Mouse (Mus musculus): Measurements from ENCODE around the gene Acot1.
"Not testable (repeated sequence)": the region's sequence is repeated elsewhere in the genome, so short reads cannot be mapped to it uniquely, and the experiment has no call there.

Acot1 gene

DNA sequence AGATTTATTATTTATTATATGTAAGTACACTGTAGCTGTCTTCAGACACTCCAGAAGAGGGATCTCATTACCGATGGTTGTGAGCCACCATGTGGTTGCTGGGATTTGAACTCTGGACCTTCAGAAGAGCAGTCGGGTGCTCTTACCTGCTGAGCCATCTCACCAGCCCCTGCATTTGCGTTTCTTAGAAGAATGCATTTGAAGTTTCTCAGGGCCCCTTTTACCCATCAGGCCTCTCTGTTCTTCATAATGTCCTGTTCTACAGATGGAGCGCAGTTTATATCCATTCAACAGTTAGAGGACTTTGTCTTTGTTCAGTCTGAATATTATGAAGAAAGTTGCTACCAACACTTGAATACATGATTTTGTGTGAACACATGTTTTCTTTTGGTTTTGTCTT is 13.0 kb downstream of the Acot1 start:
- DNase-seq (ENCODE audit: low spot score): not testable (repeated sequence)

DNA sequence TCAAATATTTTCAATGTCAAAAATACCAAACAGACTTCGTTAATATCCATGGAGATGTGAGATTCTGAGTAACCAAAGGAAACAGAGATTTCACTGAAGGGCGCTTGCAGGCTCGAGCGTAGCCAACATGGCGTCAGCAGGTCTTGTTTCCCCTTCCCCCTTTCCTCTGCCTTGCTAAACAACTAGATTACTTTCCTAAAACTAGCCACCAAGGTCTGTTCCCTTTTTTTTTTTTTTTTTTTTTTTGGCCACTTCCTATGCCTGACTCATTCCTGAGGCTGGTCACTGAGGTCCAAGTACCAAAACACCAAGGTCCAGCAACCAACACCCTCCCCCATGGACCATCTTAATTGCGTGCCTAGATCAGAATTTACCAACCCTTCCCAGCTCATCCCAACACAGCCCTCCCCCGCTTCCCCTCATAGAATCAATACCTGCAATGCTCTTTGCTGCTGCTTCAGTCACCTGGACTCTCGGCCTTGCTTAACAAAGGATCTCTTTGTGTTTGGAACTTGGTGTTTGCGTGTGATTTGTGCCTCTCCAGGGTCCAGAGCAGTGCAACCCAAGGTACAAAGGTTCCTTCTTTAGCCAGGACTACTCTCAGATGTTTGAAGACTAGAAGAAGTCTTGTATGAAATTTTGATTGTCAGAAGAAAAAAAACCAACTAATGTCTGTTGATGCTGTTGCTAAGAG is 13.9 kb downstream of the Acot1 start:
- no peak for DNase-seq (ENCODE audit: low spot score)

DNA sequence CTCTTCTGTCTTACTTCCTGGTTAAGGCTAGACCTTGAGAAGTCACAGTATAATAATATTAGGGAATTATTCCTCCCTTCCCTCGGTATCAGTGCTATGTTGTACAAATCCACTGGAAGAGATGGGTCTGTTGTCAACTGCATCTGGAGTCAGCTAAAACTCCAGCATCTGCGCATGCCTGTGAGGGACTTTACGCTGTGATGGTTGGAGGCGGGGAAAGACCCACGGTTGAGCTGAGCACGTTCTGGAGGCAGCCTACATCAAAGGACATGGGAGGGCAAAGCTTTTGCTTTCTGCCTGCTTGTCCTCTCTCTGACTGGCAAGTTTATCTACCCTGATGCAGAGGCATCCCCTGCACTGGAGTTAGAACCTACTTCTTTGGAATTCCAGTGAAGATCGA is 16.6 kb downstream of the Acot1 start:
- no peak for DNase-seq (ENCODE audit: low spot score)

DNA sequence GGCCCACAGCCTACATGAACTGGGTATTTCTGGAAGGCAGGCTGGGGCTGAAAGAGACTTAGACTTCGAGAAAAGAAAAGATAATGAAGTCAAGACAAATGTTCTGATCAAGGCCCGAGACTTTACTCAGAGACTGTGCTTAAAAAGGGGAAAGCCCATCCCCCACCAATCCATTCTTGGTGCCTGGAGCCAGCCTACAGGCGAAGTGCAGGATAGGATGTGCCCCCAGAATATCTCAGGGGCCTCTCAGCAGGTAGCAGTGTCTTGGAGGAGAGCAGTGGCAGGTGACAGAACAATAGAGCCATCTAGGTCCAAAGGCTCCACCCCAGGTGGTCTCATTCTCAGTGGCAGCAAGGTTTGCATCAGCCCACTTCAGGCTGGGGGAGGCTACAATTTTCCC is 19.0 kb downstream of the Acot1 start:
- not testable (repeated sequence) for DNase-seq (ENCODE audit: low spot score)

DNA sequence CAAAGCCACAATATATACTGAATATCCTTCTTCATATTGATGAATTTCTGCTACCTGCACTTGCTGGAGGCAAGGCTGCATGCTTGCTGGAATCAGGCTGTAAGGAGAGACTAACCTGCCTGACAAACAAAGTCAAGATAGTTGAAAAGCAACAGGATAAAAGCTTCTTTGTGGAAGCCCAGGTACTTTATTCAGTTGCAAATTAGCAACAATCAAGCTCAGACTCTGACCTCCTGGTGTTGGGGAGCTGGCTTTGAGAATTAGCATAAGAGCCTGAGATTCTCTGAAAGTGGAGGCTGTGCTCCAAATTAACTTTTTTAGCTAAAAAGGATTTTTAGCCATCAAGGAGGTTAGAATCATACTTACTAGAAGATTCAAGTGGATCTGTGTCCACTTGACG is 19.8 kb downstream of the Acot1 start:
- DNase-seq (ENCODE audit: low spot score): not testable (repeated sequence)

DNA sequence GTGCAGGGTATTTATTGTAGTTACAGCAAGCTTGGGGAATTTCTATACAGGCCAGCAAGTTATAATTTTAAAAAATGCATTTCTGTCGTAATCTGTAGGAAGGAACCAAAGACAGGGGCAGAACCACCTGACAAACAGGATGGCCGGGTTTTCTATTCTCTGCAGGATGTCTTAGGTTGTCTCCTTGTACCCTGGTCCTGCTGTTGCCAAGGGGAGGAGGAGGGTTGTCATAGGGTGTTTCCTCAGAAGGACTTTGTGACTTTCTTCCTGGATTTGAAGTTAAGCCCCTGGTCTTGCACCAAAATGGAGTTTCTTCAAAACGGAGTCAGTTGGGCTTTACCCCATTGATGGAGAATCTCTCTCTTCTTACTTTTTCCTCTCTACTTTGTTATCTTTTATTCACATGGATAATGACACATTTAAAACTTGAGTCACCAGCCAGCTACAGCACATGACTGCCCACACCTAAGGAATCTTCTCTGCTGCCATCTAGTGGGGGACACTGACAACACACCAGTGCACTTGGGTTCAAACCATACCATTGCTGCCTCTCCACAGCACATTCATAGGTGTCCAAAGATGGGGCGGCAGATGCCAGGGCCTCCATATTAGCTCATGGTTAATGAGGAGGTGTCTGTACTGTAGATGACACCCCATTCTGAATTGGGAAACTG is 21.5 kb downstream of the Acot1 start:
- peak; percentile 80 for DNase-seq (ENCODE audit: low spot score)

DNA sequence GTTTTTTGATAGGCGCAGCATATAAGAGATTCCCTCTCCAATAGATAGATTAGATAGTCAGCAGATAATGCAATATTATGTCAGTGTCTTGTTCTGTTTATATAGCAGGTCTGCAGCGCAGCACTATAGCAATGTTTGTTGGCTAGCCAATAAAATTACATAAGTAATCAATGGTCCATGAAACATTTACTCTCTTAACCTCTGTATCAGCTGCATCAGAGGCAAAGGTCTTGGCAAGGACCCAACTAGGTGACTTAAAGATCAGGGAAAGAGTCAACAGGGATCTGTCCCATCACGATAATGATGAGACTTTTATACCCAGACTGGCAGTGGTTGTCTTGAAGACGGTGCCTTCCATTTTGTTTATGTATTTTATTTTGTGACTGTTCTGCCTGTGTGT is 23.6 kb downstream of the Acot1 start:
- no peak for DNase-seq (ENCODE audit: low spot score)

DNA sequence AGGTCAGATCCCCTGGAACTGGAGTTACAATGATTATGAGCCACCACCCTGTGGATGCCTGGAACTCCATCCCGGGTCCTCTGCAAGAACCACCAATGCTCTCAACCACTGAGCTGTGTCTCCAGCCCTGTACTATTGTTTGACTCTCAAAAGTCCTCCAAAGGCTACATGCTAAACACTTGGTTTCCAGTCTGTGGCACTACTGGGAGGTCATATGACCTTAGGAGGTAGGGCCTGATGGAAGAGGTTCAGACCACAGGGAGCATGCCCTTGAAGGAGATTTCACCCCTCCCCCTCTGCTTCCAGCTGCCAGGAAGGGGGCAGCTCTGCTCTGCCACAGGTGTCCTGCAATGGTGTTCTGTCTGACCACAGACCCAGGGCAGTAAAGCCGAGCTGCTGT is 24.0 kb downstream of the Acot1 start:
- not testable (repeated sequence) for DNase-seq (ENCODE audit: low spot score)

DNA sequence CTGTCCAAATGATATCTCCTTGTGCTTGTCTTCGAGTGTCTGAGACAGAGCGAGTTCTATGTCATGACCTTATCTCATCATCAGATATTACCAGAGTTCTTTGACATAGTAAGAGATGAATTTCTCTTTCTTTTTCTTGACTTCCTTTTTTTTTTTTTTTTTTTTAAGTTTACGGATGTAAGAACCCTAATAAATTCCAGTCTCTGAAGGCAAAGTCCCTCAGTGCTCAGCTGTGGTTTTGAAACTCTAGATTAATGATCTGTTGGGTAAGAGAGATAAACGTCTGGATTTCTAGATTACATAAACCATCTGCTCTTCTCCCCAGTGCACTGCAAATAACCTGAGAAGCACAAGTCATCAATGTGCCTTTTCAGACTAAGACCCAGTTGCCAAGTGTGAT is 24.8 kb downstream of the Acot1 start:
- DNase-seq (ENCODE audit: low spot score): no peak

DNA sequence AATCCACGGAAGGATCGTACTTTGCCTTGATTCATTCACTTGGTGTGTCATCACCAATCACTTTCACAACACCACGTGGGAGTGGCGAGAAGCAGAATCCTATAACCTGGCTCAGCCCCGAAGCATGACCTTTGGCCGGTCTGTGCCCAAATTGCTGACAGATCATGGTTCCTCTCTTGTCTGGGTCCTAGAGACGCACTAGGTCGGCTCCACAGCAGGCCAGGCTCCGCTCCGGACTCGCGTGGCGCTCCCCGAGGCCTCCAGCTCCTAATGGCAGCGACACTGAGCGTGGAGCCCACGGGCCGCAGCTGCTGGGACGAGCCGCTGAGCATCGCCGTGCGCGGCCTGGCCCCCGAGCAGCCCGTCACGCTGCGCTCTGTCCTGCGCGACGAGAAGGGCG is 29.0 kb downstream of the Acot1 start, which contains the start of gene Acot4:
Gene Acot4 (plus strand): TSS at position 139 of the 400 bp plus-strand sequence.
- DNase-seq (ENCODE audit: low spot score): not testable (repeated sequence)

DNA sequence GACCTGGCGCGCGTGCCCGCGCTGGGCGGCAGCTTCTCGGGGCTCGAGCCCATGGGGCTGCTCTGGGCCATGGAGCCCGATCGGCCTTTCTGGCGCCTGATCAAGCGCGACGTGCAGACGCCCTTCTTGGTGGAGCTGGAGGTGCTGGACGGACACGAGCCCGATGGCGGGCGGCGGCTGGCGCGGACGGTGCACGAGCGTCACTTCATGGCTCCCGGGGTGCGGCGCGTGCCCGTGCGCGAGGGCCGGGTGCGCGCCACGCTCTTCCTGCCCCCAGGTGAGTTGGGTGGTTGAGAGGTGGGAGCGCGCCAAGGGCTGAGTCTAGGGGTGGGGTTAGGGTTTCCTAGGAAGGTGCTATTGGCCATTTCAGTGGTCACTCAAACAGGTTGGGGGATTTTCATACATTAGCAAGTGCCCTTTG is 29.4 kb downstream of the Acot1 start, which contains the start of gene Gm49366:
Gene Gm49366 (plus strand): TSS at position 245 of the 421 bp plus-strand sequence.
- DNase-seq (ENCODE audit: low spot score): peak; percentile 29

DNA sequence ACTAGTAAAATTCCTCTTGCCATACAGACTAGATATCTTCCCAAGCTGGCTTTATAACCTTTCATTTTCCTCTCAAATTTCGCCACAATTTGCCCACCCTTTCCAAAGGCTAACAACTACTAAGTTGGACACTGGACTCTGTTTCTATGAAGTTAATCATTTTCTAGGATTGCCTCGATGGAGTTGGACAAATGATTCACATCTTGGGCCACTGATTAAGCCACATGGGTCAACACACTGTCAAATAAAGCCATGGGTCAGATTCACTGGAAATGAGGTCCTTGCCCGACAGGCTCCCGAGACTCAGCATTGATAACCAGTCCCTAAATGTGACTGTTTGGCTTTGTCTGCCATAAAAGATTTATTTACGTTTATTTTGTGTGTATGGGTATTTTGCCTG is 33.0 kb downstream of the Acot1 start:
- DNase-seq (ENCODE audit: low spot score): no peak

DNA sequence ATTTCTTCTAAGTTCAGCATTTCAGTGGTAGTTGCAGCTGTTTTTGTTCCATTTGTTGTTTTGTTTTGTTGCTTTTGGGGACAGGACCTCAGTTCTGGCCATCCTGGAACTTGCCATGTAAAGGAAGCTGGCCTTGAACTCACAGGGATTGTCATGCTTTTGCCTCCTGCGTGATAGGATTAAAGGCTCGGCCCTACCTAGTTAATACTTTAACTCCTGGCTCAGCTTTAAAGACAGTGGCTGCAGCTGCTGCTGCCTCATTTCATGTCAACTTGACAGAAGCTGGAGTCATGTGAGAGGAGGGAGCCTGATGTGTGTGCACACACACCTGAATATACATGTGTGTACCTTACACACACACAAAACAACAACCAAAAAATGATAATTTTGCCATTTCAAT is 34.8 kb downstream of the Acot1 start:
- DNase-seq (ENCODE audit: low spot score): no peak

DNA sequence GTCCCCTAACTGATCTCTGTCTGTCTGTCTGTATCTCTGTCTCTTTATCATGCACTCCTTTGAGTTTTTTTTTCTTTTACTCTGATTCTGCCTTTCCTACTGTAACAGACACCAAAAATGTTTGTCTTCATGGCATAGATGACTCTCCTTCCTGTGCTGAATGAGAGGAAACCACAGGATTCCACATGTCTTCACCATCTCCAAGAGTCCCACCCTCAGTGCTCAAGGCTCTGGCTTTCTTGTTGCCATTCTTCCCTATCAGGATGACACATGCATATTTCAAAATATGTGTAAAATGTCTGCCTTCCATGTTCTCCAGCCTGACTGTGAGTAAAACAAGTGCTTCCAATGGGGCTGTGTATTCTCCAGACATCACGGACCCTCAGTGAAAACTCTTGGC is 37.6 kb downstream of the Acot1 start:
- no peak for DNase-seq (ENCODE audit: low spot score)

DNA sequence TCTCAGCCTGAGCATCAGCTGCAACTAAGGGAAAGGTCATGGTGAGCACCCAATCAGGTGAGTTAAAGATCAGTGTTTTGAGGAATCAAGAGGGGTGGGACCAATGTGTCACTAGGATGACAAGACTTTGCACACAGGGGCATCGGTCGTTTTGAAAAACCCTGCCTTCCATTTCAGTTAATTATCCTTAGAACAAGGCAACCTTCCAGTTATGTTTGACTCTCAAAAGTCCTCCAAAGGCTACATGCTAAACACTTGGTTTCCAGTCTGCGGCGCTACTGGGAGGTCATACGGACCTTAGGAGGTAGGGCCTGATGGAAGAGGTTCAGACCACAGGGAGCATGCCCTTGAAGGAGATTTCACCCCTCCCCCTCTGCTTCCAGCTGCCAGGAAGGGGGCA is 41.5 kb downstream of the Acot1 start:
- not testable (repeated sequence) for DNase-seq (ENCODE audit: low spot score)

DNA sequence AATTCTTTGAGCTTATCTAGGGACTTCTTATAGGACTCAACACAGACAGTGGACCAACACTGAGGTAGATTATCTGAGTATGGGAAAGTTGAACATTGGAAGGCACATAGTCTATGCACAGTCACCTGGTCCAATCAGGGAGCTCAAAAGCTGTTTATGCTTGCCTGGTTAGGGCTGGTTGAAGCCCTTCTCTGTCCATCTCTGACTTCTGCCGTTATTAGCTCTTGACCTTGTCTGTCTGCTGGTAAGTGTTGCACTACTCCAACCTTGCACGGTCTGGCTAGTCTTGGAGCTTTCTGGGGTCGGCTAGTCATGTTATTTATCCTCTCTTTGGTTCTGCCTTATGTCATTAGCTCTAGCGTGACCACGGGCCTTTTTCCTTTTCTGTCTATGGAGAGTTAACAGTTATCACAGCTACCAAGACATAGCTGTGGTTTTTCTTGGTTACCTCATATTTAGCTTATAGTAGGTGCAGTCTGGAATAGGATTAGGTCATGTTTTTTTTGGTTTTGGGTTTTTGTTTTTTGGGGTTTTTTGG is 42.7 kb downstream of the Acot1 start, which contains the start of gene Acot3:
Gene Acot3 (plus strand): TSS at position 208 of the 538 bp plus-strand sequence.
- DNase-seq (ENCODE audit: low spot score): no peak

DNA sequence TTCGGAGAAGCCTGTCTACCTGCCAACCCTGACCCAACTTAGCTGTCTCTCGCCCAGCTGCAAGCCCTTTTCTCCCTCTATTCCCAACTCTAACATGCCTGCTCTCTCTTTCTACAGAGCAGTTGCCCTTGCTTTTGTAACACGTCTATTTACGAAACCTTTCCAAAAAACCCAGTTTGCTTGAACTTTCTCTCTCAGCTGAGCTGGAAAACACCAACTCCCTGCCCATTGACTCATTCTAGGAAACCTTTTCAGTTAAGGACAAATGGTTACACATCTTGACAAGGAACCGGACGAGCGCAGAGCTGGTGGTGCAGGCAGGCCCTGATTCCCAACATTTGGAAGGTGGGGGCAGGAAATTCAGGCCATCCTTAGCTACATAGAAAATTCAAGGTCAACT is 43.3 kb downstream of the Acot1 start:
- no peak for DNase-seq (ENCODE audit: low spot score)

DNA sequence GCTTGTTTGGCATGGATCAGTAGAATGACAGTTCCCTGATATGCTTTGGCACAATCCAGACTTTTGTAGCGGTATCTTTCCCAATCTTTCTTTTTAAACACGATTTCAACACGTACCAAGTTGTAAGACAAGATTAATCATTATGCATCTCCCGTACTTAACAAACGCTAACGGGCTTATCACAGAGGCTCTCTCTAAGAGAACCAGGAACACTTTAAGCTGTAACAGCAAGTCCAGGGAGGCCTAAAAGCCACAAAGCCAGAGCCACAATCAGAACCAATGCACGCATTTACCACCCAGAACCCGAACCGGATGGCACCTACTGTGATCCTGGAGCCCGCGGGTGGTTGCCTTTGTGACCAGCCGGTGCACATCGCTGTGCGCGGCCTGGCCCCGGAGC is 43.9 kb downstream of the Acot1 start:
- DNase-seq (ENCODE audit: low spot score): no peak

DNA sequence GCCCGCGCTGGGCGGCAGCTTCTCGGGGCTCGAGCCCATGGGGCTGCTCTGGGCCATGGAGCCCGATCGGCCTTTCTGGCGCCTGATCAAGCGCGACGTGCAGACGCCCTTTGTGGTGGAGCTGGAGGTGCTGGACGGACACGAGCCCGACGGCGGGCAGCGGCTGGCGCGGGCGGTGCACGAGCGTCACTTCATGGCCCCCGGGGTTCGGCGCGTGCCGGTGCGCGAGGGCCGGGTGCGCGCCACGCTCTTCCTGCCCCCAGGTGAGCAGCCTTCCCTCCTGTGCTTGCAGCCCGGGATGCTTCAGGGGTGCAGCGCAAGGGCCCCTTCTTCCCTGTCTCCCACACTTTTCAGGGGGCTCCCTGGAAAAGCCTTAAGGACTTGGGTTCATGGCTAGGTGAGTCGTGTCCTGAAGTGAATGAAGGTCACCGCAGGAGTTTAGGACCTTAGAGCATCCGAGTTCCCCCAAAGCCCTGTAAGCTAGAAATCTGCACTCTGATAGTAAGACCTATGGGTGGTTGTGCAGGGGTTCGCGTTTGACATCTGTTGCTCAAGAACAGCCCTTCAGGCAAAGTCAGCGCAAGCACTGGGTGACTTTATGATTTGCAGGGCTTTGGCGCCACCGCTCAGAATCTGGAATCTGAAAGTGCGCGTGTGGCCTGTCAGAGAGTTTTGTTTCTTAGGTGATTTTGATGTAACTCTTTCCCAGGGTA is 44.5 kb downstream of the Acot1 start:
- DNase-seq (ENCODE audit: low spot score): no peak

DNA sequence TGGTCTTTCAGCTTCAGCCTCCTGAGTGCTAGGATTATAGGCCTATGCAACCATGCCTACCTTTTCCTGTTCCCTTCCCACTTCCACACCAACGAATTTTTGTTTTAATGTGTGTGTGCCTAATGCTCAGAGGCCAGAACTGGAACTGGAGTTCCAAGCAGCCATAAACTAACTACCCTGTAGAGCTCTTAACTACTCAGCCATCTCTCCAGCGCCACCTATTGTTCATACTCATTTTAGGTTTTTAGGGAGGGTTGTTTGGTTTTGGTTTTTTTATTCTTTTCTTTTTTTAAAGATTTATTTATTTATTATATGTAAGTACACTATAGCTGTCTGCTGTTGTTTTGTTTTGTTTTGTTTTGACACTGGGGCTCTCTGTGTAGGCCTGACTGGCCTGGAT is 51.7 kb downstream of the Acot1 start:
- DNase-seq (ENCODE audit: low spot score): no peak

DNA sequence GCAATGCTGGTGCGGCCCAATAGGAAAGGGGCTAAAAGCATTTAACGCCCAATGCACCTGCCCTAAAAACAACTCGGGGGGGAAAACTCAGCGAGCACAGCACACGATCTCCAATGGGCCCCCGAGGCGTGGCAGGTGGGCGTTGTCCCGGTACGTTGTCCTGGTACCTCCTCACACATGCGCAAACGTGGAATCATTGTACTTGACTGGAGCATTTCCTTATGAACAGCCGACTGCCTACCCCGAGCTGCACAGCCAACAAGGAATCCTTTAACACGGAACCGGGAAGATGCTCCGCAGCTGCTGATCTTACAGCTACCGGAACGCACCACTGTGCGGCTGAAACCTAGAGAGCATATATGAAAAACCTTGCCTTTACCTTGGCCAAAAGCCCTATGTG is 53.0 kb downstream of the Acot1 start:
- DNase-seq (ENCODE audit: low spot score): no peak

DNA sequence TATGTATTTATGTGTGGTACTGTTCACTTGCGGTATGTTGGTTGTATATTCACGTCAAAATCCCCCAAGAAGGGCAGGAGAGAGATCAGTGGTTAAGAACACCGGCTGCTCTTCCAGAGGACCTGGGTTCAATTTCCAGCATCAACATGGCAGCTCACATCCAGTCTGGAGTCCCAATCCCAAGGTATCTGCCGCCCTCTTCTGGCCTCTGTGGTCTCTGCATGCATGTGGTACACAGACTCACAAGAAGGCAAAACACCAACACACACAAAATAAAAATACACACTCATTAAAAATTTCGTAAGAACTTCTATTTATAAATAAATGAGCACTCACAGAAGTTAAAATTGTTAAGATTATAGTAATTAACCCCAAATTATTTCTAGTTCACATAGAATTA is 53.9 kb downstream of the Acot1 start:
- no peak for DNase-seq (ENCODE audit: low spot score)

DNA sequence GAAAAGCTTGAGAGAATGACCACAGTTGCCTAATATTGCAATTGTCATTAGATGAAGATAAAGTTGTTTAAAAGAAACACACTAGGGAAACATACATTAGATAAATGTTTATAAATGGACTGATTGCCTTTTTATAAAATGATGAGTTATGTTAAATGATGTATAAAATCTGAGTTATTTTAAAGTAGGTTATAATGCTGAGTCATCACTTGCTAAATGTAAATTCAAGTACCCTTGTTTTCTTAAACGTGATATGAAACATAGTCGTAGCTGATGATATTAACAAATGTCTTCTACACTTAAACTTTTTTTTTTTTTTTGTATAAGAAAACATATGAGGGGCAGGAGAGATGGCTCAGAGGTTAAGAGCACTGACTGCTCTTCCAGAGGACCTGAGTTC is 54.5 kb downstream of the Acot1 start:
- DNase-seq (ENCODE audit: low spot score): no peak

Data from urinary bladder, postnatal 14 days (tissue).